Mouse (Mus musculus): Measurements from ENCODE around the gene Amt. TPM values are rescaled to one million over a fixed set of nuclear protein-coding genes. Genes with fewer than 3 reads are reported as not detected.
A peak's percentile ranks its signal among the peaks of the same experiment; 100 is the strongest.
"Not testable (repeated sequence)": the region's sequence is repeated elsewhere in the genome, so short reads cannot be mapped to it uniquely, and the experiment has no call there.

The Amt gene
- polyA plus RNA-seq, 1 experiment = 69.2 TPM

- TF ChIP-seq CTCF (IDR thresholded peaks at IDR 0.05; ENCODE audit: low read depth, low read length) (no peak), POLR2A (IDR thresholded peaks at IDR 0.05; ENCODE audit: insufficient read depth, low read length) (no peak), EP300 (IDR thresholded peaks at IDR 0.05; ENCODE audit: insufficient read depth, low read depth, low read length) (no peak)
Measured at GRCm38 (mm10) chr9:108318462-108318861, 21.8 kb downstream of the Amt start.

GRCm38 (mm10) chr9:108322054-108322453 lies 25.4 kb downstream of the Amt start:
- not testable (repeated sequence) for H3K27me3 ChIP-seq (ENCODE audit: control insufficient read depth, insufficient read depth, low read length, poor library complexity, severe bottlenecking); H3K9me3 ChIP-seq (replicated peaks; ENCODE audit: control insufficient read depth, insufficient read depth, low read length, poor library complexity, severe bottlenecking); H3K9ac ChIP-seq (ENCODE audit: low read depth, poor library complexity, severe bottlenecking); H3K4me3 ChIP-seq (ENCODE audit: low read depth, low read length); H3K4me1 ChIP-seq (ENCODE audit: control insufficient read depth, insufficient read depth, low read length); H3K27ac ChIP-seq (ENCODE audit: insufficient read depth, low read length)
- H3K36me3 ChIP-seq (ENCODE audit: control insufficient read depth, insufficient read depth, low read length, poor library complexity, severe bottlenecking) = peaks cover 33% of the 10 kb centered on the region

More at GRCm38 (mm10) chr9:108318462-108318861, 21.8 kb downstream of the Amt start:
- H3K4me3 ChIP-seq (ENCODE audit: low read depth, low read length) = no peak overlapping the region
- no peaks in the 10 kb centered on the region for H3K9me3 ChIP-seq (replicated peaks; ENCODE audit: control insufficient read depth, insufficient read depth, low read length, poor library complexity, severe bottlenecking)
- no peak overlapping the region for H3K27ac ChIP-seq (ENCODE audit: insufficient read depth, low read length)
- H3K9ac ChIP-seq (ENCODE audit: low read depth, poor library complexity, severe bottlenecking) = no peak overlapping the region
- peaks cover 26% of the 10 kb centered on the region for H3K36me3 ChIP-seq (ENCODE audit: control insufficient read depth, insufficient read depth, low read length, poor library complexity, severe bottlenecking)
- H3K27me3 ChIP-seq (ENCODE audit: control insufficient read depth, insufficient read depth, low read length, poor library complexity, severe bottlenecking) = no peaks in the 10 kb centered on the region
- peaks cover 3% of the 10 kb centered on the region for H3K4me1 ChIP-seq (ENCODE audit: control insufficient read depth, insufficient read depth, low read length)

GRCm38 (mm10) chr9:108324784-108325183 lies 28.1 kb downstream of the Amt start:
- Histone ChIP-seq H3K9me3 (replicated peaks; ENCODE audit: control insufficient read depth, insufficient read depth, low read length, poor library complexity, severe bottlenecking) (no peaks in the 10 kb centered on the region), H3K4me1 (ENCODE audit: control insufficient read depth, insufficient read depth, low read length) (no peaks in the 10 kb centered on the region), H3K27ac (ENCODE audit: insufficient read depth, low read length) (no peak overlapping the region), H3K9ac (ENCODE audit: low read depth, poor library complexity, severe bottlenecking) (no peak overlapping the region), H3K27me3 (ENCODE audit: control insufficient read depth, insufficient read depth, low read length, poor library complexity, severe bottlenecking) (no peaks in the 10 kb centered on the region), H3K4me3 (ENCODE audit: low read depth, low read length) (no peak overlapping the region), H3K36me3 (ENCODE audit: control insufficient read depth, insufficient read depth, low read length, poor library complexity, severe bottlenecking) (peaks cover 46% of the 10 kb centered on the region)
- TF ChIP-seq EP300 (IDR thresholded peaks at IDR 0.05; ENCODE audit: insufficient read depth, low read depth, low read length) (no peak), CTCF (IDR thresholded peaks at IDR 0.05; ENCODE audit: low read depth, low read length) (no peak), POLR2A (IDR thresholded peaks at IDR 0.05; ENCODE audit: insufficient read depth, low read length) (no peak)

- H3K9me3 ChIP-seq (replicated peaks; ENCODE audit: control insufficient read depth, insufficient read depth, low read length, poor library complexity, severe bottlenecking) = no peaks in the 10 kb centered on the region
- TF ChIP-seq POLR2A (IDR thresholded peaks at IDR 0.05; ENCODE audit: insufficient read depth, low read length) (no peak), CTCF (IDR thresholded peaks at IDR 0.05; ENCODE audit: low read depth, low read length) (no peak), EP300 (IDR thresholded peaks at IDR 0.05; ENCODE audit: insufficient read depth, low read depth, low read length) (no peak)
- H3K27me3 ChIP-seq (ENCODE audit: control insufficient read depth, insufficient read depth, low read length, poor library complexity, severe bottlenecking) = no peaks in the 10 kb centered on the region
- no peak overlapping the region for H3K4me3 ChIP-seq (ENCODE audit: low read depth, low read length)
- H3K9ac ChIP-seq (ENCODE audit: low read depth, poor library complexity, severe bottlenecking) = no peak overlapping the region
- no peaks in the 10 kb centered on the region for H3K4me1 ChIP-seq (ENCODE audit: control insufficient read depth, insufficient read depth, low read length)
- peaks cover 50% of the 10 kb centered on the region for H3K36me3 ChIP-seq (ENCODE audit: control insufficient read depth, insufficient read depth, low read length, poor library complexity, severe bottlenecking)
- no peak overlapping the region for H3K27ac ChIP-seq (ENCODE audit: insufficient read depth, low read length)
Measured at GRCm38 (mm10) chr9:108325811-108326210, 29.2 kb downstream of the Amt start.

- Histone ChIP-seq H3K27ac (ENCODE audit: insufficient read depth, low read length) (peak overlapping the region; percentile 100), H3K4me3 (ENCODE audit: low read depth, low read length) (no peak overlapping the region), H3K9ac (ENCODE audit: low read depth, poor library complexity, severe bottlenecking) (peak overlapping the region; percentile 71), H3K36me3 (ENCODE audit: control insufficient read depth, insufficient read depth, low read length, poor library complexity, severe bottlenecking) (peaks cover 23% of the 10 kb centered on the region), H3K9me3 (replicated peaks; ENCODE audit: control insufficient read depth, insufficient read depth, low read length, poor library complexity, severe bottlenecking) (no peaks in the 10 kb centered on the region), H3K4me1 (ENCODE audit: control insufficient read depth, insufficient read depth, low read length) (peaks cover 3% of the 10 kb centered on the region), H3K27me3 (ENCODE audit: control insufficient read depth, insufficient read depth, low read length, poor library complexity, severe bottlenecking) (no peaks in the 10 kb centered on the region)
- TF ChIP-seq POLR2A (IDR thresholded peaks at IDR 0.05; ENCODE audit: insufficient read depth, low read length) (no peak), CTCF (IDR thresholded peaks at IDR 0.05; ENCODE audit: low read depth, low read length) (no peak), EP300 (IDR thresholded peaks at IDR 0.05; ENCODE audit: insufficient read depth, low read depth, low read length) (no peak)
Measured at GRCm38 (mm10) chr9:108337848-108338550, 41.3 kb downstream of the Amt start.

GRCm38 (mm10) chr9:108338551-108338885 lies 41.9 kb downstream of the Amt start:
- Histone ChIP-seq H3K9me3 (replicated peaks; ENCODE audit: control insufficient read depth, insufficient read depth, low read length, poor library complexity, severe bottlenecking) (no peaks in the 10 kb centered on the region), H3K27ac (ENCODE audit: insufficient read depth, low read length) (peak overlapping the region; percentile 100), H3K4me3 (ENCODE audit: low read depth, low read length) (peak overlapping the region; percentile 14; the same call in 1 of the 2 replicates), H3K27me3 (ENCODE audit: control insufficient read depth, insufficient read depth, low read length, poor library complexity, severe bottlenecking) (no peaks in the 10 kb centered on the region), H3K4me1 (ENCODE audit: control insufficient read depth, insufficient read depth, low read length) (peaks cover 3% of the 10 kb centered on the region), H3K36me3 (ENCODE audit: control insufficient read depth, insufficient read depth, low read length, poor library complexity, severe bottlenecking) (peaks cover 21% of the 10 kb centered on the region), H3K9ac (ENCODE audit: low read depth, poor library complexity, severe bottlenecking) (peak overlapping the region; percentile 71)
- TF ChIP-seq CTCF (IDR thresholded peaks at IDR 0.05; ENCODE audit: low read depth, low read length) = no peak
- TF ChIP-seq POLR2A (IDR thresholded peaks at IDR 0.05; ENCODE audit: insufficient read depth, low read length) = no peak
- no peak for TF ChIP-seq EP300 (IDR thresholded peaks at IDR 0.05; ENCODE audit: insufficient read depth, low read depth, low read length)

All from ES-Bruce4 (cell line).